Mouse (Mus musculus) kidney, postnatal 0 days (tissue): Measurements from ENCODE around the gene Dcaf17. TPM values are rescaled to one million over a fixed set of nuclear protein-coding genes. Genes with fewer than 3 reads are reported as not detected.

Experiments used
- ATAC-seq: fragments of 200-750 bp; cut with Nextera tagmentation; replicated peaks from 2 replicates; pipeline ENCODE4 v1.8.0; 2017; ENCODE audit warnings: low read depth, moderate number of reproducible peaks, moderate TSS enrichment, moderate library complexity; ENCODE audit not compliant: low FRiP score
- DNase-seq: peaks from one replicate; pipeline ENCODE4 v3.0.0-alpha.2; 2016; ENCODE audit warnings: low spot score
- H3K27ac ChIP-seq: fragments of 300-500 bp; sonication (generic); 2 replicates; pipeline ENCODE4 v1.5.1; 2014; ENCODE audit warnings: mild to moderate bottlenecking
- H3K27me3 ChIP-seq: fragments of 300-500 bp; sonication (generic); 2 replicates; pipeline ENCODE4 v1.6.1; 2014; ENCODE audit warnings: low read length, mixed read lengths; ENCODE audit not compliant: insufficient read depth
- H3K36me3 ChIP-seq: fragments of 300-500 bp; sonication (generic); 2 replicates; pipeline ENCODE4 v1.6.1; 2014; ENCODE audit warnings: low read length, mixed read lengths; ENCODE audit not compliant: insufficient read depth
- H3K4me1 ChIP-seq: fragments of 300-500 bp; sonication (generic); replicated peaks from 2 replicates; pipeline ENCODE4 v1.6.1; 2014; ENCODE audit warnings: antibody characterized with exemption, low read length, mixed read lengths; ENCODE audit not compliant: insufficient read depth
- H3K4me2 ChIP-seq: fragments of 300-500 bp; sonication (generic); 2 replicates; pipeline ENCODE4 v1.6.1; 2014; ENCODE audit warnings: mild to moderate bottlenecking, low read length, moderate library complexity, mixed read lengths
- H3K4me3 ChIP-seq: fragments of 300-500 bp; sonication (generic); replicated peaks from 2 replicates; pipeline ENCODE4 v1.5.1; 2014; ENCODE audit warnings: low read depth, low read length
- H3K9ac ChIP-seq: fragments of 300-500 bp; sonication (generic); 2 replicates; pipeline ENCODE4 v1.6.1; 2014; ENCODE audit warnings: low read depth, low read length
- H3K9me3 ChIP-seq: fragments of 300-500 bp; sonication (generic); replicated peaks from 2 replicates; pipeline ENCODE4 v1.6.1; 2016; ENCODE audit warnings: low read length, inconsistent platforms, mixed read lengths
- CTCF ChIP-seq: IDR thresholded peaks from 2 replicates; pipeline ENCODE4 v1.5.1; 2016; ENCODE audit warnings: antibody characterized with exemption, low read depth, mild to moderate bottlenecking, moderate library complexity
- WGBS: fragments of 180-500 bp; shearing (Covaris S2); extraction: QIAGEN DNeasy Blood & Tissue Kit; methylation state at CpG from one replicate; pipeline ENCODE4 v1.1.7; 2014; 5-methylcytosine and 5-hydroxymethylcytosine counted together
- polyA plus RNA-seq: library from polyadenylated mRNA; unstranded; fragments of >200 nt; fragmentation: Nextera tagmentation; extraction: Ambion mirVana; gene quantifications from 2 replicates; pipeline ENCODE4 v1.2.1, GENCODE M21; 2015

The Dcaf17 gene
- polyA plus RNA-seq, 1 experiment from 2014 or later = 27.3 TPM

DNA sequence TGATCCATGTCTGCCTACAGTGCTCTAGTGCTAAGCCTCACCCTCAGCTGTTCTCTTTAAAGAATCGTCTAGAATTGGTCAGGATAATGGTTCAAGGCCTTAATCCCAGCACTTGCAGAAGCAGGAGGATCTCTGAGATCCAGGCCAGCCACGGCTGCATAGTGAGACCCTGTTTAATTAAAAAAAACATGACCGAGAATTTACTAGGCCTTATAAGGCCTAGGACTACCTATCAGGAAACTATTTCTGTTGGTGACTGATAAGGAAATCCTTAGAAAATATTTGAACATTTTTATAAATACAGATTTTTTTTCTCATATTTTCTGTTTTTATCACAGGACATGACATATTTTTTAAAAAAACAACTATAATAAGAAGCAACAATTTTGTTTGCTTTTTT lies 18.2 kb downstream of the Dcaf17 start:
- Histone ChIP-seq H3K36me3 (peaks cover 5% of the 10 kb centered on the region), H3K9me3 (no peaks in the 10 kb centered on the region), H3K27ac (no peak overlapping the region), H3K4me1 (no peaks in the 10 kb centered on the region), H3K27me3 (no peaks in the 10 kb centered on the region), H3K4me3 (no peak overlapping the region), H3K9ac (no peak overlapping the region), H3K4me2 (no peak overlapping the region)
- no peak for ATAC-seq
- WGBS = 86% methylated on average over 3 of the region's 3 CpGs
- TF ChIP-seq CTCF = no peak
- DNase-seq = no peak

DNA sequence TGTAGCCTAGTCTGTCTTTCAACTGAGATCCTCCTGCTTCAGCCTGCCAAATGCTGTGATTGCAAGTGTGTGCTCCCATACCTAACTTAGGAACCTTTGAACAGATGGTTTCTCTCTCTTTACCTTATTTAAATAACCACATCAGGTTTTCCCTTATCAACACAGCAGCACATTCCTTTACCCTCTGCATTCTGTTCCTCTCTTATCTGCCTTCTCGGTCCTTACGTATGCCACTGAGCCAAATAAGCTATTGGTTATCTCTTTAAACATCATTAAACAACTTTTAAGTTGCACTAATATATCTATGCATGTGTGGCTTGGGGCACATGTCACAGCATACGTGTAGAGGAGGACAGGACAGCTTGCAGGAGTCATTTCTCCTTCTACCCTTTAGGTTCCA lies 18.7 kb downstream of the Dcaf17 start:
- WGBS = 90% methylated on average over 3 of the region's 3 CpGs
- Histone ChIP-seq H3K9ac (no peak overlapping the region), H3K4me2 (no peak overlapping the region), H3K36me3 (peaks cover 5% of the 10 kb centered on the region), H3K27ac (no peak overlapping the region), H3K4me1 (no peaks in the 10 kb centered on the region), H3K27me3 (no peaks in the 10 kb centered on the region), H3K4me3 (no peak overlapping the region), H3K9me3 (no peaks in the 10 kb centered on the region)
- ATAC-seq (no peak), DNase-seq (no peak)
- no peak for TF ChIP-seq CTCF

DNA sequence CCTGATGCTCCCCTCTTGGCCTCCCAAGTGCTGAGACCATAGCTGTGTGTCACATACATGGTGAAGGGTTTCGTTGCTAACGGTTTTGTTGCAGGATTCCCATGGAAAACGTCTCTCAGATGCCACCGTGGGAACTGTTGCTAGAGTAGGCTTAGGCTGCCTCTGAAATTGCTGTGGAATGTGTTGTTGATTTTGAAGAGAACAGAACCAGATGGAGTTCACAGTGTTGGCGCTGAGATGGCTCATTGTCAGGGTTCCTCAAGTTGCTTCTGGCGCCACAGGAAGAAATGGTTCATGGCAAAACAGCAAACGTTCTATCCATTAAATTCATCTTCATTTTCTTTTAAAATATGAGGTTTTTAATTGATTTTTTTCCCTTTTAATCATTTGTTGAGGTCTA lies 27.3 kb downstream of the Dcaf17 start:
- 93% methylated on average over 7 of the region's 7 CpGs for WGBS
- Histone ChIP-seq H3K9ac (no peak overlapping the region), H3K36me3 (0 out of 2 replicates have a peak, but pooled peaks cover 19% of the 10 kb centered on the region), H3K4me2 (no peak overlapping the region), H3K4me3 (no peak overlapping the region), H3K4me1 (no peaks in the 10 kb centered on the region), H3K27me3 (no peaks in the 10 kb centered on the region), H3K9me3 (no peaks in the 10 kb centered on the region), H3K27ac (no peak overlapping the region)
- no peak for TF ChIP-seq CTCF
- ATAC-seq (no peak), DNase-seq (no peak)

DNA sequence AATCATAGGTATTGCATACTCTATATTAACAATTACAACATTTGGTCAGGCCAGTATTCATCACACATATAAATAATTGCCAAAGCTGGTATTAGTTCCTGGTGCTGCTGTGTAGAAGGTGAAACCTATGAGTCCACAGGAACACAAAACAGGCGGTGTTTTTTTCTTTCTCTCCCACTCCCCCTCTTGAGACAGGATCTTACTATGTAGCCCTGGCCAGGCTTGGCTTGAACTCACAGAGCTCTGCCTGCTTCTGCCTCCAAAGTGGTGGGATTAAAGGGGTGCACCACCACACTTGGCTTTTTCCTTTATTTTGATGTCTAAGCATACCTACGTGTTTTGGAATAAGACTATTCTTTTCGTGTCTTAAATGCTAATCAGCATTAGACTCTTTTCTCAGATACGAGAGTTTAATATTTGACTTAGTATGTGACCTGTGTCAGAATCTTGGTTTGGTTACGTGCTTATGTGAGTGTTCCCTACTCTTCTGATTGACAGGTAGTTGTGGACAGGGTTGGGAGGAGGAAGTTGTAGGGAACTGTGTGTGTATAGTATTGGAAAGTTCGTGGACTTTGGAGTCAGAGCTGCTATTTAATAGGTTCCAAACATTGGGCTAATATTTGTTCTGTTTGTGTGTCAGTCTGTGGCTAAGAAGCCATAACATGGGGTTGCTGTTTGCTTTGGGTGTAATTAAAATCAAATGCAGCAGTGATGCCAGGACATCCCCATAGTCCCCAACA lies 28.5 kb downstream of the Dcaf17 start:
- 88% methylated on average over 6 of the region's 6 CpGs for WGBS
- H3K4me3 ChIP-seq = no peak overlapping the region
- ATAC-seq = no peak

DNA sequence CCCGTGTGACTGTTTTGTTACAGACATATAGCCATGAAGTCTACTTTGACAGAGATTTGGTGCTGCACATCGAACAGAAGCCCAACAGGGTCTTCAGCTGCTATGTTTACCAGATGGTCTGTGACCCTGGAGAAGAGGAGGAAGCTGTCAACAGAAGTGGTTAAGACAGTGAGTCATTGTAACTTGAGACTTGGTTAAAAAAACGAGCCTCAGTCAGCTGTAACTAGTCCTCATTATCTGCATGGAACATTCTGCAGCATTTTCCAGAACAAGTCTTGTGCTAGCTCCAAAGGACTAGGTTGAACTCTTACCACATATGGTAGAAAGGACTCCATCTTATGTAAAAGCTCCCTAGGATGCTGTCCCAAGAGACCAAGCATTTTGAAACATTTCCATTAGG lies 34.6 kb downstream of the Dcaf17 start:
- no peak overlapping the region for H3K4me2 ChIP-seq
- H3K9me3 ChIP-seq = no peaks in the 10 kb centered on the region
- H3K27me3 ChIP-seq = no peaks in the 10 kb centered on the region
- H3K36me3 ChIP-seq = peaks cover 34% of the 10 kb centered on the region; the same call in 1 of the 2 replicates
- H3K4me1 ChIP-seq = no peaks in the 10 kb centered on the region
- no peak overlapping the region for H3K9ac ChIP-seq
- DNase-seq (no peak), ATAC-seq (no peak)
- WGBS = 47% methylated on average over 3 of the region's 3 CpGs
- H3K4me3 ChIP-seq = no peak overlapping the region
- H3K27ac ChIP-seq = no peak overlapping the region
- TF ChIP-seq CTCF = no peak

More for the DNA sequence above, 28.5 kb downstream of the Dcaf17 start:
- no peak for TF ChIP-seq CTCF
- H3K9ac ChIP-seq = no peak overlapping the region
- no peak overlapping the region for H3K4me2 ChIP-seq
- H3K27me3 ChIP-seq = no peaks in the 10 kb centered on the region
- no peaks in the 10 kb centered on the region for H3K4me1 ChIP-seq
- no peak for DNase-seq
- H3K9me3 ChIP-seq = no peaks in the 10 kb centered on the region
- H3K36me3 ChIP-seq = 0 out of 2 replicates have a peak, but pooled peaks cover 22% of the 10 kb centered on the region
- H3K27ac ChIP-seq = no peak overlapping the region

DNA sequence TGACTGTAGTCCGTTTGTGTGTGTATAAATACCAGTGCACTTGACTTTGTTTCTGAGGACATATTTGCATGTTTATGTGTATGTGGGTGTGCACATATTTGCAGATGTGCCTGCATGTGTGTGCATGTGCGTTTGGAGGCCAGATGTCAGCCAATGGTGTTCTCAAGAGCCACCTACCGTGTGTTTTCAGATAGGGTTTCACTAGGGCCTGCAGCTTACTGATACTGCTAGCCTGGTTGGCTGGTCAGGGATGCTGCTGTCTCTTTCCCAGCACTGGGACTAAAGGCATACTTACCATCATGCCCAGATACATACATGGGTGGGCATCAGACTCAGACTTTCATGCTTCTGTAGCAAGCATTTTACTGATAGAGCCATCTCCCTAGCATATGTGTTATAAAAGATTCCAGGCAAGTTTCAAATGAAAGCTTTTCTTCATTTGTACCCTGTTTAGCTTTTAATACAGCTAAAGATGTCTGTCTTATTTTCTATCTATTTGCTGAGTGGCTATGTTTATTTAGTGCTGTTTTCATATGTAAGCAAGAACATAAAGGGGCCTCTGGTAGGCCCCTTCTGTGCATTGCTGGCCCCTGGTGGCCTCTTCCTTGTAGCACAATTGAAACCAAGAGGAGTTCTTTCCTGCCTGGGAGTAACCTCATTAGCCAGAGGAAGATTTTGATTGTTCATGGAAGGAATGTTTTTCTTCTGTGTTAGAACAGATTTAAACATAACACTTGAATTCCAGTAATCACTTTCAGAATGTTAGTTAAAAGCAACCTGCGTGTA lies 35.7 kb downstream of the Dcaf17 start:
- peak; percentile 58 for TF ChIP-seq CTCF
- no peak overlapping the region for H3K9ac ChIP-seq
- H3K27me3 ChIP-seq = no peaks in the 10 kb centered on the region
- no peaks in the 10 kb centered on the region for H3K4me1 ChIP-seq
- H3K36me3 ChIP-seq = peaks cover 31% of the 10 kb centered on the region; the same call in 1 of the 2 replicates
- no peak overlapping the region for H3K4me3 ChIP-seq
- no peak overlapping the region for H3K4me2 ChIP-seq
- H3K27ac ChIP-seq = no peak overlapping the region
- peak; percentile 49 for DNase-seq
- no peaks in the 10 kb centered on the region for H3K9me3 ChIP-seq
- WGBS = 82% methylated on average over 4 of the region's 4 CpGs
- ATAC-seq = no peak
